Mouse (Mus musculus): ENCODE data around the gene Mfap1b. TPM values are rescaled to one million over a fixed set of nuclear protein-coding genes. Genes with fewer than 3 reads are reported as not detected.
"Not testable (repeated sequence)": the region's sequence is repeated elsewhere in the genome, so short reads cannot be mapped to it uniquely, and the experiment has no call there.

The Mfap1b gene
- polyA plus RNA-seq, 1 experiment from 2014 or later: 66.1 TPM

DNA sequence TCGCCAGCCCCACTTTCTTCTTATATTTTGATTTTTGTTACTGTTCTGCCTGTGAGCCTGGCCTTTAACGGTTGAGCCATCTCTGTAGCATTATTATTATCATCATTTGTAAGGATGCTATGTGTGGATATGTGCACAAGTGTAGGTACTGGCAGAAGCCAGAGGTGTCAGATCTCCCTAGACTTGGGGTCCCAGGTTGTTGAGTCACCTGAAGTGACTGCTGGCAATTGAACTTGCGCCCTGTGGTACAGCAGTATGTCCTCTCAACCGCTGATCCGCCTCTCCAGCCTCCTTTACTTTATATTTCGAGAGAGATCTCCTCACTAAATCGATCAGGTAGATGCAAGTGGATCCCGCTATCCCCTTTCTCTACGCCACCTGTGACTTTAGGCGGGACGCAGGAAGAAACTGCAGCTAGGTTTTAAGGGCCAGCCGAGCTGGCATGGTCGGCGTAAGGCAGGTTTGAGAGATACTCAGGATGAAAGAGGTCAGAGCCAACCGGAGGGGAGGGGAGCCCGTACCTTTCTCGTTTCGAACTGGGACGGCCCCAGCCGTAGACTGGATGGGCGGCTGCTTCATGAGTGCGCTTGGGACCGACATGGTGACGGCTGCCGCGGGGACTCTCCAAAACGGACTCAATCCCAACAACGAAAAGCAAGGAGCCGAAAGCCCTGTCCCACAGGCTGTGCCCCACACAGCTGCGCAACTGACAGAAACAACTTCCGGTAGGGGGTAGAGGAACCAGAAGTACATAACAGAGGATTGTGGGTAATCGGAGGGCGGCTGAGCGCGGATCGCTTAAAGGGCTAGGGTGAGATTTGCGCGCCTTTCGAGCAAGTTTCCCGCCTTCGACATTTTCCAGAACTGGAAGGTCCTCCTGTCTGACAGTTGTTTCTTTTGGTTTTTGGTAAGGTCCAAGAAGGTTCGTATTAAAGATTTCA lies 32.3 kb upstream of the Mfap1b start, which contains the start of the genes Mfap1a and Wdr76:
Mfap1a (minus strand) TSS at position 724 of the 941 bp plus-strand sequence.
Wdr76 (plus strand) TSS at position 782 of the 941 bp plus-strand sequence.
- Histone ChIP-seq H3K27ac (0 out of 2 replicates have a peak within 1 kb of the TSS, but pooled peaks have one; percentile 45), H3K4me1 (replicated peaks) (peaks cover 17% of the 10 kb centered on the region), H3K4me2 (peak within 1 kb of the TSS; percentile 67), H3K4me3 (replicated peaks) (peak within 1 kb of the TSS; percentile 59), H3K36me3 (peaks cover 22% of the 10 kb centered on the region), H3K9ac (replicated peaks) (peak within 1 kb of the TSS; percentile 70)
- ATAC-seq (ENCODE audit: insufficient number of reproducible peaks, insufficient read depth, low FRiP score, low TSS enrichment, low read depth): peak; percentile 93
- H3K27me3 ChIP-seq, H3K9me3 ChIP-seq: not testable (repeated sequence)
- WGBS: 4% methylated on average over 42 of the region's 42 CpGs

DNA sequence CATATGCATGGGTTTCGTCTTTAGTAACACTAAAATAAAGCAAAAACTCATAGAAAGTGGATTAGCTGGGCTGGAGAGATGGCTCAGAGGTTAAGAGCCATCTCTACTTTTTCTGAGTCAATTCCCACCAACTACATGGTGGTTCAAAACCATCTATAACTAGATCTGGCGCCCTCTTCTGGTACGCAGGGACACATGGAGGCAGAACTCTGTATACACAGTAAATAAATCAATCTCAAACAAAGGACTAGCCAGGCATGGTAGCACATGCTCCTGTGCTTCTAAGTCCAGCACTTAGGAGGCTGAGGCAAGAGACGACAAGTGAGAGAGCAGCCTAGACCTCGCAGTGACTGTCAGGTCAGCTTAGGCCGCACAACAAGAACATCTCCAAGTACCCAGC lies 27.7 kb upstream of the Mfap1b start:
- peaks cover 11% of the 10 kb centered on the region; the same call in 1 of the 2 replicates for H3K36me3 ChIP-seq
- H3K4me1 ChIP-seq (replicated peaks); H3K4me2 ChIP-seq; H3K9me3 ChIP-seq; ATAC-seq (ENCODE audit: insufficient number of reproducible peaks, insufficient read depth, low FRiP score, low TSS enrichment, low read depth); H3K4me3 ChIP-seq (replicated peaks); H3K27ac ChIP-seq; H3K9ac ChIP-seq (replicated peaks); H3K27me3 ChIP-seq: not testable (repeated sequence)
- 72% methylated on average over 2 of the region's 6 CpGs for WGBS

DNA sequence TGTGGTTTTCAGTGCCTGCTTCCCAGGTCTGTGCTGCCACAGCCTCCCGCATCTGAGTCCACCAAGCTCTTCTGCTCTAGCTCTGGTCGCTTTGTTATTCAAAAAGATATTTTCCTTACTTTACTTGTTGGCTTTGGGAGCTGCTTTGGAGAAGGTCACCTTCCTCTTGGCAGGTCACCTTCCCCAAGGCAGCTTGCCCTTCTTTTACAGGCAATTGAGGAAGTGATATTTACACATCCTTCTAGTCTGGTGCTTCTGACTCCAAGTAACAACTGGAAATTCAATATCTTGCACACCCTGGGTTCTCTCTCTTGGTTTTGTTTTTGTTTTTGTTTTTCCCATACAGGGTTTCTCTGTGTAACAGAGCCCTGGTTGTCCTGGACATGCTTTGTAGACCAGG lies 10.5 kb upstream of the Mfap1b start:
- not testable (repeated sequence) for H3K27ac ChIP-seq; H3K4me2 ChIP-seq; H3K4me3 ChIP-seq (replicated peaks); H3K36me3 ChIP-seq; ATAC-seq (ENCODE audit: insufficient number of reproducible peaks, insufficient read depth, low FRiP score, low TSS enrichment, low read depth); H3K27me3 ChIP-seq; H3K9ac ChIP-seq (replicated peaks); H3K4me1 ChIP-seq (replicated peaks); H3K9me3 ChIP-seq
- WGBS: 77% methylated on average over 2 of the region's 2 CpGs

DNA sequence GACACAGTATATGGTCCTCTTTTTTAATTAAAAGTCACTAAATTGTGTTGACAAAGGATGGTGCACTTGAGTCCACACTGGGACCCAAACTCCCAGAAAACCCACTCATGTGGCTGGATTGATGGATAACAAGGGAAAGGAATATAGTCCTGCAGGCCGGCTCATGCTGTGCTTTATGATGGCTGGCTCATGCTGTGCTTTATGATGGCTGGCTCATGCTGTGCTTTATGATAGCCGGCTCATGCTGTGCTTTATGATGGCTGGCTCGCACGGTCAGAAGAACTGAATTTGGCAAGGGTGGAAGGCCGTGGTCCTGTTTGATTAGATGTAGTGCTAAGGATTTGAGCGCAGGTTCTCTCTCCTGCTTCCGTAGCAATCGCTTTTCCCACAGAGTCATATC lies 9.7 kb upstream of the Mfap1b start:
- no peak overlapping the region for H3K4me2 ChIP-seq
- H3K36me3 ChIP-seq: no peaks in the 10 kb centered on the region
- no peaks in the 10 kb centered on the region for H3K9me3 ChIP-seq
- no peak overlapping the region for H3K27ac ChIP-seq
- H3K9ac ChIP-seq (replicated peaks): no peak overlapping the region
- no peak for ATAC-seq (ENCODE audit: insufficient number of reproducible peaks, insufficient read depth, low FRiP score, low TSS enrichment, low read depth)
- H3K4me1 ChIP-seq (replicated peaks): 0 out of 2 replicates have a peak, but pooled peaks cover 4% of the 10 kb centered on the region
- no peak overlapping the region for H3K4me3 ChIP-seq (replicated peaks)
- WGBS: 38% methylated on average over 8 of the region's 8 CpGs
- no peaks in the 10 kb centered on the region for H3K27me3 ChIP-seq

DNA sequence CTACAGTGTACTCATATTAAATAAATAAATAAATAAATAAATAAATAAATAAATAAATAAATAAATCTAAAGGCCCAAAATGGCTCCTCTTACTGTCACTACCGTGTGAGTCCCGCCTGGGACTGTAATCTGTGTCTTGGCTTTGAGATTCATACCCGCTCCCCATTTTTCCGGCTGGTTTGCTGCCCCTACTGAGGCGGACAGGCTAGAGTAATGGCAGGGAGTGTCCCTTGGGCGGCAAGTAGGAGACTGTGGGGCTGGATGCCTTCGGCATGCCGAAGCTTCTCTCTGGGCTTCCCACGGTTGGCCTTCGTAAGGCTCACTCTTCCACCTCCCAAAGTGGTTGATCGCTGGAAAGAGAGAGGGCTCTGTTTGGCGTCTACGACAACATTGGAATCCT lies 7.0 kb upstream of the Mfap1b start:
- WGBS: 83% methylated on average over 13 of the region's 13 CpGs
- not testable (repeated sequence) for H3K9ac ChIP-seq (replicated peaks); ATAC-seq (ENCODE audit: insufficient number of reproducible peaks, insufficient read depth, low FRiP score, low TSS enrichment, low read depth); H3K27me3 ChIP-seq; H3K4me1 ChIP-seq (replicated peaks); H3K4me3 ChIP-seq (replicated peaks); H3K36me3 ChIP-seq; H3K9me3 ChIP-seq; H3K4me2 ChIP-seq; H3K27ac ChIP-seq

DNA sequence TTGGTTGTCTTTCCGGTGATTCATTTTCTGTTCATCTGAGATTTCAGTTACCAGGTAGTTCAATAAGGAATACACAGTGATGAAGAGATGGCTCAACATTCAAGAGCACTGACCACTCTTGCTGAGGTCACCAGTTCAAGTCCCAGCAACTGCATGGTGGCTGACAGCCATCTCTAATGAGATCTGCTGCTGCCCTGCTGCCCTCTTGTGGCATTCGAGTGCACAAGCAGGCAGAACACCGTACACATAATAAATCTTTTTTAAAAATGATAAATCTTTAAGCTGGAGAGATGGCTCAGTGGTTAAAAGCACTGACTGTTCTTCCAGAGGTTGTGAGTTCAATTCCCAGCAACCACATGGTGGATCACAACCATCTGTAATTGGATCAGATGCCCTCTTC lies 6.6 kb upstream of the Mfap1b start:
- no peak for ATAC-seq (ENCODE audit: insufficient number of reproducible peaks, insufficient read depth, low FRiP score, low TSS enrichment, low read depth)
- Histone ChIP-seq H3K4me2 (no peak overlapping the region), H3K27ac (no peak overlapping the region), H3K27me3 (no peaks in the 10 kb centered on the region), H3K36me3 (no peaks in the 10 kb centered on the region), H3K4me1 (replicated peaks) (0 out of 2 replicates have a peak, but pooled peaks cover 4% of the 10 kb centered on the region), H3K4me3 (replicated peaks) (no peak overlapping the region), H3K9me3 (no peaks in the 10 kb centered on the region), H3K9ac (replicated peaks) (no peak overlapping the region)
- 60% methylated on average over 3 of the region's 3 CpGs for WGBS

DNA sequence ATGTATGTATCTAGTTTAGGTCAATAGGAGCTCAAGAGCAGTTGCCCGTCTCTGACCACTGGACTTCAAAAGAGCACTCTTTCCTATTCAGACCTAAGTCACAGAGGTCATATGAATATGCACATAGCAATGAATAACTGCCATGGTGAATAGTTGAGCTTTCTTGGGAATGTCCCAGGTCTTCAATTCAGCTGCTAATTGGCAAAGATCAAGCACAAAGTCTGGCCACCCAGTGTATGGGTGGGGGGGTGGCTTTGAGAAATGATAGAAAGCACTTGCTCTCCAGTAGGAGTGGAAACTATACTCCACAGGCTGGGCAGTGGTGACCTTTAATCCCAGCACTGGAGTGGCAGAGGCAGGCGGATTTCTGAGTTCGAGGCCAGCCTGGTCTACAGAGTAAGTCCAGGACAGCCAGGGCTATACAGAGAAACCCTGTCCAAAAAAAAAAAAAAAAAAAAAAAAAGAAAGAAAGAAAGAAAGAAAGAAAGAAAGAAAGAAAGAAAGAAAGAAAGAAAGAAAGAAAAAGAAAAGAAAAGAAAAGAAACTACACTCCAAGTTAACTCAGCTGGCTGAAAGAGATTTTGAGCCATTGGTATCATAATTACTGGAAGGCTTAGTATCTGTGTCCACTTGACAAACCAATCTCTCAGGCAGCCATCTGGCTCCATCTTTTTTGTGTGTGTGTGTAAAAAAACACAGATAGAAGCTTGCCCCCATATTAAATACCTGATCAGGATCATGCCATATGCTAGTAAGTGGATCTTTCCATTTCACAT lies 3.8 kb upstream of the Mfap1b start:
- Histone ChIP-seq H3K9ac (replicated peaks) (no peak overlapping the region), H3K9me3 (no peaks in the 10 kb centered on the region), H3K36me3 (no peaks in the 10 kb centered on the region), H3K4me1 (replicated peaks) (no peaks in the 10 kb centered on the region), H3K27ac (no peak overlapping the region), H3K4me2 (no peak overlapping the region), H3K4me3 (replicated peaks) (no peak overlapping the region), H3K27me3 (no peaks in the 10 kb centered on the region)
- ATAC-seq (ENCODE audit: insufficient number of reproducible peaks, insufficient read depth, low FRiP score, low TSS enrichment, low read depth): no peak
- WGBS: 87% methylated on average over 3 of the region's 3 CpGs

DNA sequence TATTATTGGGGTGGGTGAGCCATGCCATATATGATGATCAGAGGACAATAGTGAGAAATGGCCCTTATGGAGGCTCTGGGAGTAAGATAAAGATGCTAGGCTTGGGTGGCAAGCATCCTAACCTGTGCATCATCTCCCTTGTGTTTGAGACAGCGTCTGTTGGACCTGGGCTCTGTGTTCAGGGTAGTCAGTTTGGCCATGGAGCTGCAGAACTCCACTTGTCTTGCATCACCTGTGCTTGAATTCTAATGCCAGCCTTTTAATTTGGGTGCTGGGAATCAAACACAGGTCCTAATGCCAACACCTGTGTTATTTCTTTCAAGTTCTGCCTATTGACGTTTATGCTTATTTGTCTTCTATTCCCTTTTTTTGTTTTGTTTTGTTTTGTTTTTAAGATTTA lies 1.4 kb upstream of the Mfap1b start:
- WGBS: 93% methylated on average over 2 of the region's 2 CpGs
- H3K27me3 ChIP-seq; H3K4me3 ChIP-seq (replicated peaks); H3K4me1 ChIP-seq (replicated peaks); H3K9me3 ChIP-seq; H3K36me3 ChIP-seq; H3K4me2 ChIP-seq; ATAC-seq (ENCODE audit: insufficient number of reproducible peaks, insufficient read depth, low FRiP score, low TSS enrichment, low read depth); H3K9ac ChIP-seq (replicated peaks); H3K27ac ChIP-seq: not testable (repeated sequence)

DNA sequence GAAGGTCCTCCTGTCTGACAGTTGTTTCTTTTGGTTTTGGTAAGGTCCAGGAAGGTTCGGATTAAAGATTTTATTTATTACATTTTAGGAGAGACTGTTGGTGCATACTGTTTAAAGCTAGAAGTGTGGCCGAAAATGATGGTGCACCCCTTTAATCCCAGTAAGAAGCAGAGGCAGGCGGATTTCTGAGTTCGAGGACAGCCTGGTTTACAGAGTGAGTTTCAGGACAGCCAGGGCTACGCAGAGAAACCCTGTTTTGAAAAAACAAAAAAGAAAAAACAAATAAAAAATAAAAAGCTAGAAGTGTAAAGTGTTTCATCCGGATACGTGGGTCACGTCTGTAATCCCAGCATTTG lies 291 bp upstream of the Mfap1b start:
- Histone ChIP-seq H3K4me3 (replicated peaks) (peak overlapping the region; percentile 59), H3K4me2 (peak overlapping the region; percentile 81), H3K4me1 (replicated peaks) (no peaks in the 10 kb centered on the region), H3K27me3 (no peaks in the 10 kb centered on the region), H3K27ac (no peak overlapping the region), H3K36me3 (peaks cover 7% of the 10 kb centered on the region; the same call in 1 of the 2 replicates), H3K9me3 (no peaks in the 10 kb centered on the region), H3K9ac (replicated peaks) (0 out of 2 replicates have a peak overlapping the region, but pooled peaks have one; percentile 60)
- peak; percentile 40; the same call in 1 of the 2 replicates for ATAC-seq (ENCODE audit: insufficient number of reproducible peaks, insufficient read depth, low FRiP score, low TSS enrichment, low read depth)
- WGBS: 30% methylated on average over 8 of the region's 8 CpGs

DNA sequence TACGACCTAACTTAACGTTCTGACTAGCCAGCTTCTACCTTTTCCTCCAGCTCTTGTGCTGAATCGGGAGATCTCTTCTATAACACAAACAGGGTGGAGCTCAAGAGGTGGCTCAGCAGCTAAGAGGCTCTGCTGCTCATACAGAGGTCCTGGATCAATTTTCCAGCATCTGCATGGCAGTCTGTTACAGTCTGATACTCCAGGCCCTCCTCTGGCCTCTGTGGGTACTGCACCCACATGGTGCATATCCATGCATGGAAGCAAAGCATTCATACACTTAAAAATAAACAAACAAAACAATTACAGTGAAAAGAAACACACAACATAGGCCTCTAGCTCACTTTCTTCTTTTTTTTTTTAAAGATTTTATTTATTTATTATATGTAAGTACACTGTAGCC lies 1.1 kb downstream of the Mfap1b start:
- not testable (repeated sequence) for ATAC-seq (ENCODE audit: insufficient number of reproducible peaks, insufficient read depth, low FRiP score, low TSS enrichment, low read depth); H3K4me3 ChIP-seq (replicated peaks); H3K9ac ChIP-seq (replicated peaks); H3K4me1 ChIP-seq (replicated peaks); H3K36me3 ChIP-seq; H3K27me3 ChIP-seq; H3K27ac ChIP-seq; H3K9me3 ChIP-seq
- 86% methylated on average over 3 of the region's 3 CpGs for WGBS
- peak overlapping the region; percentile 81 for H3K4me2 ChIP-seq

DNA sequence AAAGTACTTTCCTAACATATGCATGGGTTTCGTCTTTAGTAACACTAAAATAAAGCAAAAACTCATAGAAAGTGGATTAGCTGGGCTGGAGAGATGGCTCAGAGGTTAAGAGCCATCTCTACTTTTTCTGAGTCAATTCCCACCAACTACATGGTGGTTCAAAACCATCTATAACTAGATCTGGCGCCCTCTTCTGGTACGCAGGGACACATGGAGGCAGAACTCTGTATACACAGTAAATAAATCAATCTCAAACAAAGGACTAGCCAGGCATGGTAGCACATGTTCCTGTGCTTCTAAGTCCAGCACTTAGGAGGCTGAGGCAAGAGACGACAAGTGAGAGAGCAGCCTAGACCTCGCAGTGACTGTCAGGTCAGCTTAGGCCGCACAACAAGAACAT lies 4.9 kb downstream of the Mfap1b start:
- H3K27ac ChIP-seq; H3K4me3 ChIP-seq (replicated peaks); ATAC-seq (ENCODE audit: insufficient number of reproducible peaks, insufficient read depth, low FRiP score, low TSS enrichment, low read depth); H3K4me1 ChIP-seq (replicated peaks); H3K36me3 ChIP-seq; H3K4me2 ChIP-seq; H3K9ac ChIP-seq (replicated peaks); H3K27me3 ChIP-seq; H3K9me3 ChIP-seq: not testable (repeated sequence)
- 40% methylated on average over 1 of the region's 6 CpGs for WGBS

All from limb, embryonic 12.5 days (tissue).